Mouse (Mus musculus): ENCODE data around the gene Ube2g1. TPM values are rescaled to one million over a fixed set of nuclear protein-coding genes. Genes with fewer than 3 reads are reported as not detected.
"Not testable (repeated sequence)": the region's sequence is repeated elsewhere in the genome, so short reads cannot be mapped to it uniquely, and the experiment has no call there.

Gene Ube2g1
- polyA plus RNA-seq, 1 experiment from 2014 or later = 67.9 TPM

GRCm38 (mm10) chr11:72608071-72608679 lies 1.1 kb downstream of the Ube2g1 start:
- Histone ChIP-seq H3K4me3 (peak overlapping the region; percentile 75), H3K36me3 (no peaks in the 10 kb centered on the region), H3K9ac (peak overlapping the region; percentile 95)

GRCm38 (mm10) chr11:72609242-72609641 lies 2.2 kb downstream of the Ube2g1 start:
- Histone ChIP-seq H3K4me3 (no peak overlapping the region), H3K9me3 (no peaks in the 10 kb centered on the region), H3K4me1 (peaks cover 18% of the 10 kb centered on the region), H3K9ac (no peak overlapping the region), H3K4me2 (no peak overlapping the region; the same call in 1 of the 2 replicates), H3K27me3 (no peaks in the 10 kb centered on the region), H3K36me3 (no peaks in the 10 kb centered on the region), H3K27ac (no peak overlapping the region)
- ATAC-seq (ENCODE audit: borderline replicate concordance, extremely low read depth, low FRiP score, low TSS enrichment) = no peak

More at GRCm38 (mm10) chr11:72608071-72608679, 1.1 kb downstream of the Ube2g1 start:
- Histone ChIP-seq H3K4me2 (peak overlapping the region; percentile 72), H3K9me3 (no peaks in the 10 kb centered on the region), H3K4me1 (peaks cover 18% of the 10 kb centered on the region), H3K27ac (peak overlapping the region; percentile 98), H3K27me3 (no peaks in the 10 kb centered on the region)
- 0% methylated on average over 48 of the region's 55 CpGs for WGBS
- ATAC-seq (ENCODE audit: borderline replicate concordance, extremely low read depth, low FRiP score, low TSS enrichment) = peak; percentile 89

GRCm38 (mm10) chr11:72614336-72614735 lies 7.3 kb downstream of the Ube2g1 start:
- WGBS = 76% methylated on average over 3 of the region's 3 CpGs
- not testable (repeated sequence) for H3K27ac ChIP-seq; H3K36me3 ChIP-seq; H3K27me3 ChIP-seq; ATAC-seq (ENCODE audit: borderline replicate concordance, extremely low read depth, low FRiP score, low TSS enrichment); H3K9me3 ChIP-seq; H3K9ac ChIP-seq; H3K4me3 ChIP-seq; H3K4me1 ChIP-seq; H3K4me2 ChIP-seq

GRCm38 (mm10) chr11:72615931-72616330 lies 8.8 kb downstream of the Ube2g1 start:
- H3K9me3 ChIP-seq = no peaks in the 10 kb centered on the region
- ATAC-seq (ENCODE audit: borderline replicate concordance, extremely low read depth, low FRiP score, low TSS enrichment) = no peak
- no peak overlapping the region for H3K9ac ChIP-seq
- H3K36me3 ChIP-seq = no peaks in the 10 kb centered on the region
- H3K4me1 ChIP-seq = no peaks in the 10 kb centered on the region
- H3K4me3 ChIP-seq = no peak overlapping the region
- 89% methylated on average over 4 of the region's 4 CpGs for WGBS
- H3K27me3 ChIP-seq = no peaks in the 10 kb centered on the region
- no peak overlapping the region for H3K4me2 ChIP-seq
- H3K27ac ChIP-seq = no peak overlapping the region

GRCm38 (mm10) chr11:72618476-72618875 lies 11.4 kb downstream of the Ube2g1 start:
- Histone ChIP-seq H3K27me3 (no peaks in the 10 kb centered on the region), H3K36me3 (no peaks in the 10 kb centered on the region), H3K9me3 (no peaks in the 10 kb centered on the region), H3K9ac (no peak overlapping the region), H3K4me3 (no peak overlapping the region), H3K4me1 (no peaks in the 10 kb centered on the region), H3K4me2 (no peak overlapping the region), H3K27ac (no peak overlapping the region)
- no peak for ATAC-seq (ENCODE audit: borderline replicate concordance, extremely low read depth, low FRiP score, low TSS enrichment)
- 78% methylated on average over 1 of the region's 1 CpGs for whole genome bisulfite sequencing

GRCm38 (mm10) chr11:72642730-72643129 lies 35.6 kb downstream of the Ube2g1 start:
- WGBS = 57% methylated on average over 4 of the region's 4 CpGs
- no peak overlapping the region for H3K9ac ChIP-seq
- no peak overlapping the region for H3K4me2 ChIP-seq
- no peaks in the 10 kb centered on the region for H3K4me1 ChIP-seq
- H3K36me3 ChIP-seq = no peaks in the 10 kb centered on the region
- no peak overlapping the region for H3K4me3 ChIP-seq
- H3K27me3 ChIP-seq = no peaks in the 10 kb centered on the region
- no peak for ATAC-seq (ENCODE audit: borderline replicate concordance, extremely low read depth, low FRiP score, low TSS enrichment)
- no peak overlapping the region for H3K27ac ChIP-seq
- H3K9me3 ChIP-seq = no peaks in the 10 kb centered on the region

- no peaks in the 10 kb centered on the region for H3K27me3 ChIP-seq
- no peak overlapping the region for H3K9ac ChIP-seq
- no peaks in the 10 kb centered on the region for H3K36me3 ChIP-seq
- no peaks in the 10 kb centered on the region for H3K4me1 ChIP-seq
- H3K4me2 ChIP-seq = no peak overlapping the region
- no peak overlapping the region for H3K27ac ChIP-seq
- WGBS = 51% methylated on average over 5 of the region's 5 CpGs
- H3K4me3 ChIP-seq = no peak overlapping the region
- H3K9me3 ChIP-seq = no peaks in the 10 kb centered on the region
- no peak for ATAC-seq (ENCODE audit: borderline replicate concordance, extremely low read depth, low FRiP score, low TSS enrichment)
These were observed 38.3 kb downstream of the Ube2g1 start for GRCm38 (mm10) chr11:72645386-72645785.

GRCm38 (mm10) chr11:72650347-72650746 lies 43.3 kb downstream of the Ube2g1 start:
- H3K36me3 ChIP-seq = no peaks in the 10 kb centered on the region

GRCm38 (mm10) chr11:72659918-72660317 lies 52.8 kb downstream of the Ube2g1 start:
- no peaks in the 10 kb centered on the region for H3K4me1 ChIP-seq
- ATAC-seq (ENCODE audit: borderline replicate concordance, extremely low read depth, low FRiP score, low TSS enrichment) = no peak
- no peaks in the 10 kb centered on the region for H3K27me3 ChIP-seq
- no peaks in the 10 kb centered on the region for H3K9me3 ChIP-seq
- no peak overlapping the region for H3K27ac ChIP-seq
- no peak overlapping the region for H3K4me3 ChIP-seq
- H3K9ac ChIP-seq = no peak overlapping the region
- H3K36me3 ChIP-seq = no peaks in the 10 kb centered on the region
- no peak overlapping the region for H3K4me2 ChIP-seq

More at GRCm38 (mm10) chr11:72650347-72650746, 43.3 kb downstream of the Ube2g1 start:
- no peak for ATAC-seq (ENCODE audit: borderline replicate concordance, extremely low read depth, low FRiP score, low TSS enrichment)
- Histone ChIP-seq H3K4me3 (no peak overlapping the region), H3K9ac (no peak overlapping the region), H3K9me3 (no peaks in the 10 kb centered on the region), H3K4me2 (no peak overlapping the region), H3K27me3 (no peaks in the 10 kb centered on the region), H3K27ac (no peak overlapping the region), H3K4me1 (no peaks in the 10 kb centered on the region)
- 83% methylated on average over 2 of the region's 2 CpGs for WGBS

GRCm38 (mm10) chr11:72660359-72660758 lies 53.3 kb downstream of the Ube2g1 start:
- Histone ChIP-seq H3K4me1 (no peaks in the 10 kb centered on the region), H3K36me3 (no peaks in the 10 kb centered on the region), H3K4me2 (no peak overlapping the region), H3K27me3 (no peaks in the 10 kb centered on the region), H3K9ac (no peak overlapping the region), H3K9me3 (no peaks in the 10 kb centered on the region), H3K27ac (no peak overlapping the region), H3K4me3 (no peak overlapping the region)
- no peak for ATAC-seq (ENCODE audit: borderline replicate concordance, extremely low read depth, low FRiP score, low TSS enrichment)
- WGBS = 91% methylated on average over 1 of the region's 1 CpGs

GRCm38 (mm10) chr11:72664641-72665040 lies 57.6 kb downstream of the Ube2g1 start:
- no peaks in the 10 kb centered on the region for H3K9me3 ChIP-seq
- H3K9ac ChIP-seq = no peak overlapping the region
- H3K27ac ChIP-seq = no peak overlapping the region
- H3K36me3 ChIP-seq = no peaks in the 10 kb centered on the region
- no peak overlapping the region for H3K4me2 ChIP-seq
- WGBS = 86% methylated on average over 4 of the region's 4 CpGs
- H3K4me1 ChIP-seq = no peaks in the 10 kb centered on the region
- H3K4me3 ChIP-seq = no peak overlapping the region
- no peaks in the 10 kb centered on the region for H3K27me3 ChIP-seq
- no peak for ATAC-seq (ENCODE audit: borderline replicate concordance, extremely low read depth, low FRiP score, low TSS enrichment)

GRCm38 (mm10) chr11:72670634-72671033 lies 63.6 kb downstream of the Ube2g1 start:
- H3K36me3 ChIP-seq = no peaks in the 10 kb centered on the region
- no peaks in the 10 kb centered on the region for H3K27me3 ChIP-seq
- no peak overlapping the region for H3K4me3 ChIP-seq
- H3K9ac ChIP-seq = no peak overlapping the region
- no peak overlapping the region for H3K4me2 ChIP-seq
- H3K27ac ChIP-seq = no peak overlapping the region
- no peaks in the 10 kb centered on the region for H3K9me3 ChIP-seq
- H3K4me1 ChIP-seq = no peaks in the 10 kb centered on the region
- no peak for ATAC-seq (ENCODE audit: borderline replicate concordance, extremely low read depth, low FRiP score, low TSS enrichment)

All from lung, embryonic 15.5 days (tissue).